Mouse (Mus musculus) C2C12 (cell line): ENCODE measurements at regions not wholly inside any gene's neighbourhood (a gene's known extent, or its start where the extent isn't known, plus 50 kb on each side); places are given as distances from the start of the nearest gene placed in this dataset.
A peak's percentile ranks its signal among the peaks of the same experiment; 100 is the strongest.

ENCODE experiments used
- H3K27me3 ChIP-seq: one replicate; pipeline ENCODE4 v1.6.1; 2011; ENCODE audit not compliant: control insufficient read depth, insufficient read depth, insufficient read length
- H3K36me3 ChIP-seq: one replicate; pipeline ENCODE4 v1.6.1; 2011; ENCODE audit not compliant: control insufficient read depth, insufficient read depth
- H3K4me3 ChIP-seq: one replicate; pipeline ENCODE4 v1.5.1; 2011; ENCODE audit warnings: mild to moderate bottlenecking, control low read depth; ENCODE audit not compliant: poor library complexity, insufficient read depth, severe bottlenecking
- H3K79me2 ChIP-seq: one replicate; pipeline ENCODE4 v1.6.1; 2011; ENCODE audit not compliant: control insufficient read depth, insufficient read depth
- H3K79me3 ChIP-seq: one replicate; pipeline ENCODE4 v1.6.1; 2011; ENCODE audit warnings: low read depth, control low read depth
- H3ac ChIP-seq: one replicate; pipeline ENCODE3; 2011; ENCODE audit warnings: low read depth; ENCODE audit not compliant: control insufficient read depth, insufficient read length
- CEBPB ChIP-seq: IDR thresholded peaks from one replicate; pipeline ENCODE4 v1.6.1; 2011; ENCODE audit warnings: low read depth, mild to moderate bottlenecking, control low read depth, moderate library complexity
- CTCF ChIP-seq: IDR thresholded peaks from one replicate; pipeline ENCODE4 v1.5.1; 2011; ENCODE audit not compliant: control insufficient read depth, insufficient read depth, insufficient read length
- FOSL1 ChIP-seq: IDR thresholded peaks from one replicate; pipeline ENCODE4 v1.8.0; 2011; ENCODE audit warnings: mild to moderate bottlenecking, low read length; ENCODE audit not compliant: poor library complexity, insufficient read depth, severe bottlenecking
- MAX ChIP-seq: IDR thresholded peaks from one replicate; pipeline ENCODE4 v1.6.1; 2011; ENCODE audit warnings: mild to moderate bottlenecking, control low read depth
- MYOD1 ChIP-seq: IDR thresholded peaks from one replicate; pipeline ENCODE4 v1.6.1; 2011; ENCODE audit warnings: low read depth; ENCODE audit not compliant: control insufficient read depth, insufficient read length
- MYOG ChIP-seq: IDR thresholded peaks from one replicate; pipeline ENCODE4 v1.6.1; 2011; ENCODE audit not compliant: control insufficient read depth, insufficient read length; ENCODE audit errors: extremely low read depth
- USF1 ChIP-seq: IDR thresholded peaks from one replicate; pipeline ENCODE4 v1.6.1; 2011; ENCODE audit warnings: low read depth, mild to moderate bottlenecking, control low read depth, moderate library complexity

DNA sequence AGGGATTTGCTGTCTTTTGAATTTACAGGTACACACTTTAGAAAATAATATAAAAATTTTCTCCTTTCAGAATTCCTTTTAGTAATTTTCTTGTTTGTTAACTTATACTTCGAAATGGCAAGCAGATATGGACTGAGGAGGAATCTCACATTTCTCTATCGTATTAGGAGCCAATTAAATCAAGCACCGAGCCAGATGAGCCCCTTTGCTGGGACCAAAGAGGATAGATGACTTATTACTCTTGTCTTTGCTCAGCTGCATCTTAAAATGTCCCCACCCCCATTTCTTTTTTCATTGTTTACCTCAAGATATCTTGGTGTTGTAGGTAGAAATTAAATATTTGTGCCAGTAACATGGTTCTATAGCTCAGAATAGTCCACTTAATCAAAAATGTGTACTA is 247.7 kb upstream of the Rgmb start:
- H3K27me3 ChIP-seq, result no peaks in the 10 kb centered on the region
- no peaks in the 10 kb centered on the region for H3K79me2 ChIP-seq
- TF ChIP-seq MYOG, result no peak
- no peak for TF ChIP-seq FOSL1
- no peak for TF ChIP-seq CTCF
- TF ChIP-seq USF1, result no peak
- TF ChIP-seq CEBPB, result no peak
- TF ChIP-seq MAX, result no peak
- no peak for TF ChIP-seq MYOD1
- no peaks in the 10 kb centered on the region for H3K36me3 ChIP-seq
- H3K79me3 ChIP-seq, result no peaks in the 10 kb centered on the region
- H3K4me3 ChIP-seq, result no peak overlapping the region
- H3ac ChIP-seq, result no peak overlapping the region

DNA sequence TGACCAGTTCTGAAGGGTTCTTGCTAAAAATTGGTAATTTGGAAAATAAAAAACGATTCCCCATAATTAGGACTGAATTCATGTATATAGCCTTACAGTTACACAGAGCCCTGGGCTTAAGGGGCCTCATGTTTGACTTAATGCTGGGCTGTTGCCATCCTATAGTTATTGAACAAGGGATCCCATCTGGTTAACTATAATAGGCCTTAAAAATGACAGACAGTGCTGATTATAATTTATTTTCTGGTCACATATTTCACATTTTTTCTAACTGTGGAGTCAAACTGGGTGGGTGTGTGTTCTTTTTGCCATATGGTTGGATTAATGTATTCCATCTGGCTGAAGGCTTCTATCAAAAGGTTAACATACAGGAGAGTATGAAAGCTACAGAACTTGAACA is 238.5 kb upstream of the Rgmb start:
- no peak for TF ChIP-seq CTCF
- no peak for TF ChIP-seq FOSL1
- no peak for TF ChIP-seq MAX
- TF ChIP-seq MYOG, result no peak
- no peak for TF ChIP-seq MYOD1
- TF ChIP-seq CEBPB, result no peak
- TF ChIP-seq USF1, result no peak
- no peaks in the 10 kb centered on the region for H3K27me3 ChIP-seq
- no peaks in the 10 kb centered on the region for H3K79me3 ChIP-seq
- no peaks in the 10 kb centered on the region for H3K79me2 ChIP-seq
- no peaks in the 10 kb centered on the region for H3K36me3 ChIP-seq
- H3K4me3 ChIP-seq, result no peak overlapping the region
- no peak overlapping the region for H3ac ChIP-seq

DNA sequence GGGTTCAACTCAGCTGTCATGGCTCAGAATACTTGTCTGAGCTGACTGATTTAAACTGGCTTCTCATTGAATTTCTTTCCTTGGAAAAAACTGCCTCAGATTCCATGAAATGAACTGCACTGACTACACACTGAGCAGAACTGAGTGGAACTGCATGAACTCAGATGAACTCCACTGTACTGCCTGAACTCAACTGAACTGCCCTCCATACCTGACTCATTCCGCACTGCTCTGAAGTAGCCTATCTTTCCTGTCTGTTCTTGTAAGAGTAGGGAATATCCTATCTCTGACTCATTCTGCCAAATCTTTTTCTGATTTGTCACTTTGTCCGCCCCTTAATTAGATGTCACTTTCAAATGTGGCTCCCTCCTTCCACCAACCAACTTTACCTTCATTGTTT is 237.0 kb upstream of the Rgmb start:
- Histone ChIP-seq H3K27me3 (no peaks in the 10 kb centered on the region), H3K79me3 (no peaks in the 10 kb centered on the region), H3K4me3 (no peak overlapping the region), H3K36me3 (no peaks in the 10 kb centered on the region), H3K79me2 (no peaks in the 10 kb centered on the region), H3ac (no peak overlapping the region)
- no peak for TF ChIP-seq MYOD1

DNA sequence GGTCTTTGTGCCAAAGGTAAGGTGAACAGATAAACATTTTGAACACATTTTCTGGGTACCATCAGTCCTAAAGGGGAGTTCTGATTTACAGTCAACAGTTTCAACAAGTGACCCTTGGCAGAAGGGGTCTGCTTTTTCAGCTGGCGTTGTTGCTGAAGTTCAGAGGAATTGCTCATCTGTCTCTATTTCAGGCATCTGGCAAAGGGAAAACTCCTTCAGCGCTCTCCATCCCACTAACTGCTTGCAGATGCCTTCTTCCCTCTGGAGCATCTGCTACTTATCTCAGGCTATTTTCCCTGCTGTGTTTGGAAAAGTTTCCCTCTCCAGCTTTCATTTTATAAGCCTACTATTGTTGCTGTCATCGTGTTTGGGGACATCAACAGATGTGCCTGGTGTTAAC is 223.6 kb upstream of the Rgmb start:
- peak; percentile 92 for TF ChIP-seq MYOD1
- no peak for TF ChIP-seq MYOG
- TF ChIP-seq MAX, result no peak
- Histone ChIP-seq H3K4me3 (no peak overlapping the region), H3K27me3 (no peaks in the 10 kb centered on the region), H3ac (no peak overlapping the region), H3K79me3 (no peaks in the 10 kb centered on the region), H3K79me2 (no peaks in the 10 kb centered on the region), H3K36me3 (no peaks in the 10 kb centered on the region)

DNA sequence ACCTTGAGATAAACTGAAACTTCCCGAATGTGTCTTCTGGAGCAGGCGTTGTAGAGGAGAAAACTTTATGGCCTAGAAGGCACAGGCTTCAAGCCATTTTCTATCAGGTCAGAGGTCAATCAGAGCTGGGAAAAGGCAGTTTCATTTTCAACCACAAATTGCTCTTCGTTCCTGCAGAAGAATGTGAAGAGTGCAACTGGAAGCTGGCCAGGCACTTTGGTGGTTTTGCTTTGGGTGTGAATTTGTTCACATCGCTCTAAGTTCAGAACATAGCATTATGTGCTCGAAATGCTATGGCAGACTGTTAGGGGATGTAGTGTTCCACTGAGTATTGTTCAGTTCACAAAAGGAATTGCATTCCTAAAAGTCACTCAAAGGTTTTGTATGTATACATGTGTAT is 220.9 kb upstream of the Rgmb start:
- Histone ChIP-seq H3K79me3 (no peaks in the 10 kb centered on the region), H3K4me3 (no peak overlapping the region), H3K36me3 (no peaks in the 10 kb centered on the region), H3K79me2 (no peaks in the 10 kb centered on the region), H3K27me3 (no peaks in the 10 kb centered on the region), H3ac (no peak overlapping the region)
- TF ChIP-seq FOSL1 (no peak), MYOG (no peak), MAX (peak; percentile 62), CEBPB (no peak), CTCF (no peak), MYOD1 (peak; percentile 32)

DNA sequence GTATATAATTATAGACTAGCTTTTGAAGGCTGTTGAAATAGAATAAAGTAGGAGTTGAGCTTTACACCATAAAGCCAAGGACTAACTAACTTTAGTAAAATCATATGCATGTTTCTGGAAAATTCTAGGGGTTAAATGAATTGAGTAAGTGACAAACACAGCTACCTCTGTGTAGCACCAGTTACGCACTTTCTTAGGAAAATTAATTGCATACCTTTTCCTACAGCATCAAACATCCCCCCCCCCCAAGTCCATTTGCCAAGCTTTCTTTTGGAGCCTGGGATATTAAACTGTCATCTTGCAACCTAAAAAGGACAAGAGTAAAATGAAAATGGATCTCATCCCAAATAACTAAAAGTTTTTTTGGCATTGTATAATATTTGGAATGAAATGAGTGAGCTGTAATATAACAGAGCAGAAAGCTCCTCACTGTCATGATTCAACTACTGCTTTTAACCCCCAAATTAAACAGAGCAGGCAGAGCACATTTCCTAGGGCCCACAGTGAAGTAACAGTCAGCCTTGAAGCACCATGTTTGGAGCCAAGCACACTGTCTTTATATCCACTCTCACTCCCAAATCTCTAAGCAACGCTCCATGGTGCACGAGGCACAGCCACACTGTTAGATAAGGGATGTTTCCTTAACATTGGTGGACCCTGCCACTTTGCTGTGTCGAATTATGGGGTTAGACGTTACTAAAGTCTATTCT is 210.9 kb upstream of the Rgmb start:
- no peak for TF ChIP-seq MAX
- TF ChIP-seq FOSL1, result no peak
- no peak for TF ChIP-seq MYOG
- TF ChIP-seq MYOD1, result no peak
- TF ChIP-seq CEBPB, result no peak
- TF ChIP-seq CTCF, result no peak
- no peak for TF ChIP-seq USF1
- no peaks in the 10 kb centered on the region for H3K27me3 ChIP-seq
- H3K79me3 ChIP-seq, result no peaks in the 10 kb centered on the region
- no peak overlapping the region for H3K4me3 ChIP-seq
- H3K36me3 ChIP-seq, result no peaks in the 10 kb centered on the region
- no peak overlapping the region for H3ac ChIP-seq
- no peaks in the 10 kb centered on the region for H3K79me2 ChIP-seq

DNA sequence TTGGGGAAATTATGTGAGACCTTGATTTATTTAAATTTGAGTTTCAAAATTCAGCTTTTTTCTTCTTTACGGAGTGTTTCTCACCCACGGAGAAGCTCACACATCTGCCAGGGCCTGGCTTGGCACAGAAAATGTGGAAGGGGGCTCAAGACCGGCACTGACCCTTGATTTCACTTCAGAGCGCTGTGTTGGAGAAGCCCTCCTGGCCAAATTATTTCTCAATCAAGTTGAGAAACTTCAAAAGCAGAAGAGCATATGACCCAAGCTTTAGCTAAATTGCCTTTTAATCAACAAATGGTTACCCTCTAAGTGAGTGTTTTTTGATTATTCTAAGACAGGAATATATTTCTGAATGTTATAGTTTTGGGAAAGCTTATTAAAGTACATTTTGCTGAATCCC is 197.2 kb upstream of the Rgmb start:
- Histone ChIP-seq H3K79me3 (no peaks in the 10 kb centered on the region), H3K36me3 (no peaks in the 10 kb centered on the region), H3K4me3 (no peak overlapping the region), H3ac (no peak overlapping the region), H3K27me3 (no peaks in the 10 kb centered on the region), H3K79me2 (no peaks in the 10 kb centered on the region)
- TF ChIP-seq USF1, result no peak
- no peak for TF ChIP-seq MYOG
- TF ChIP-seq FOSL1, result no peak
- TF ChIP-seq CEBPB, result no peak
- no peak for TF ChIP-seq MAX
- no peak for TF ChIP-seq MYOD1
- TF ChIP-seq CTCF, result no peak
